Mouse (Mus musculus): Measurements from ENCODE around the gene Srebf2. TPM values are rescaled to one million over a fixed set of nuclear protein-coding genes. Genes with fewer than 3 reads are reported as not detected.

The Srebf2 gene
- total RNA-seq, 1 experiment, result 173 TPM

- no peak overlapping the region for H3K4me3 ChIP-seq (ENCODE audit: insufficient read depth in 1 of 2, low read depth in 1 of 2, low read length in 2 of 2, poor library complexity in 1 of 2, severe bottlenecking in 1 of 2)
- H3K4me1 ChIP-seq (ENCODE audit: control insufficient read depth in 2 of 2, insufficient read depth in 2 of 2, low read length in 2 of 2, poor library complexity in 1 of 2), result no peaks in the 10 kb centered on the region
- H3K36me3 ChIP-seq (ENCODE audit: control insufficient read depth, insufficient read depth, low read length, poor library complexity, severe bottlenecking), result peaks cover 6% of the 10 kb centered on the region; the same call in 1 of the 2 replicates
- no peak overlapping the region for H3K27ac ChIP-seq (ENCODE audit: insufficient read depth, low read depth, low read length, poor library complexity, severe bottlenecking)
- no peak overlapping the region for H3K9ac ChIP-seq (ENCODE audit: insufficient read depth, low read depth, low read length, poor library complexity, severe bottlenecking)
- no peak for TF ChIP-seq HCFC1 (IDR thresholded peaks at IDR 0.05; ENCODE audit: borderline replicate concordance, insufficient read depth, low read length)
- TF ChIP-seq ZC3H11A (IDR thresholded peaks at IDR 0.05; ENCODE audit: borderline replicate concordance, low read depth, low read length), result no peak
- TF ChIP-seq MAFK (IDR thresholded peaks at IDR 0.05; ENCODE audit: insufficient read depth, low read depth, low read length), result no peak
- TF ChIP-seq ZNF384 (IDR thresholded peaks at IDR 0.05; ENCODE audit: low read depth, low read length), result no peak
- TF ChIP-seq CHD2 (IDR thresholded peaks at IDR 0.05; ENCODE audit: low read depth, low read length), result no peak
- in situ Hi-C loops (cut with MboI; ENCODE audit: low sequenced_read_pairs in 2 of 2, unreplicated experiment in 2 of 2), result no loop called here
- H3K9me3 ChIP-seq (ENCODE audit: control insufficient read depth, insufficient read depth, low read depth, low read length), result no peaks in the 10 kb centered on the region
- DNase-seq (ENCODE audit: low read depth, low spot score), result no peak
Observed at GRCm38 (mm10) chr15:82138565-82138964, 8.4 kb upstream of the Srebf2 start.

GRCm38 (mm10) chr15:82139196-82139595 is 7.8 kb upstream of the Srebf2 start:
- peaks cover 0 to 3% of the 10 kb centered on the region in 2 experiments; a peak in 1 of 4 replicates for H3K4me1 ChIP-seq (ENCODE audit: control insufficient read depth in 2 of 2, insufficient read depth in 2 of 2, low read length in 2 of 2, poor library complexity in 1 of 2)
- TF ChIP-seq MAFK (IDR thresholded peaks at IDR 0.05; ENCODE audit: insufficient read depth, low read depth, low read length), result no peak
- TF ChIP-seq CHD2 (IDR thresholded peaks at IDR 0.05; ENCODE audit: low read depth, low read length), result no peak
- peak; percentile 59; the same call in 1 of the 2 replicates for TF ChIP-seq ZNF384 (IDR thresholded peaks at IDR 0.05; ENCODE audit: low read depth, low read length)
- no peak for TF ChIP-seq ZC3H11A (IDR thresholded peaks at IDR 0.05; ENCODE audit: borderline replicate concordance, low read depth, low read length)
- TF ChIP-seq HCFC1 (IDR thresholded peaks at IDR 0.05; ENCODE audit: borderline replicate concordance, insufficient read depth, low read length), result no peak
- no peak overlapping the region for H3K9ac ChIP-seq (ENCODE audit: insufficient read depth, low read depth, low read length, poor library complexity, severe bottlenecking)
- no peak for DNase-seq (ENCODE audit: low read depth, low spot score)
- no peaks in the 10 kb centered on the region for H3K9me3 ChIP-seq (ENCODE audit: control insufficient read depth, insufficient read depth, low read depth, low read length)
- H3K27ac ChIP-seq (ENCODE audit: insufficient read depth, low read depth, low read length, poor library complexity, severe bottlenecking), result no peak overlapping the region
- in situ Hi-C loops (cut with MboI; ENCODE audit: low sequenced_read_pairs in 2 of 2, unreplicated experiment in 2 of 2), result no loop called here
- no peak overlapping the region for H3K4me3 ChIP-seq (ENCODE audit: insufficient read depth in 1 of 2, low read depth in 1 of 2, low read length in 2 of 2, poor library complexity in 1 of 2, severe bottlenecking in 1 of 2)
- H3K36me3 ChIP-seq (ENCODE audit: control insufficient read depth, insufficient read depth, low read length, poor library complexity, severe bottlenecking), result peaks cover 6% of the 10 kb centered on the region; the same call in 1 of the 2 replicates

DNA sequence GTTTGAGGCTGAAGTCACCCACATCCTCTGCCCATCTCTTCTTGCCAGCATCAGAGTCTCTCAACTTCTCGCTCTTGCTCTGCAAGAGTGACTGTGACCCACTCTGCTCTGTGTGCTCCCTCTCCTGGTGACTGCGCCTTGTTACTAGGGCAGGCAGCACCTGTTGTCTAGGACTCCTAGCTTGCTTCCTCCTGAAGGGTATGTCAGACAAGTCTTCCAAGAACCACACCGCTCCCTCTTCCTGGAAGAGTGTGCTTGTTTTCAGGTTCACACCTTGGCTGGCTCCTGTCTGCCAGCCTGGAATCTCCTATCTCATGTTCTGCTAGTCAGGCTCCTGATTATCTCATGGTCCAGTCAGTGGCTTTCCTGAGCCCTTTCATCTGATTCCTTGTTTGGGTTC is 6.6 kb upstream of the Srebf2 start:
- DNase-seq (ENCODE audit: low read depth, low spot score), result no peak
- Histone ChIP-seq H3K9me3 (ENCODE audit: control insufficient read depth, insufficient read depth, low read depth, low read length) (no peaks in the 10 kb centered on the region), H3K27ac (ENCODE audit: insufficient read depth, low read depth, low read length, poor library complexity, severe bottlenecking) (no peak overlapping the region), H3K36me3 (ENCODE audit: control insufficient read depth, insufficient read depth, low read length, poor library complexity, severe bottlenecking) (peaks cover 6% of the 10 kb centered on the region; the same call in 1 of the 2 replicates), H3K9ac (ENCODE audit: insufficient read depth, low read depth, low read length, poor library complexity, severe bottlenecking) (no peak overlapping the region), H3K4me1 (ENCODE audit: control insufficient read depth in 2 of 2, insufficient read depth in 2 of 2, low read length in 2 of 2, poor library complexity in 1 of 2) (peaks cover 0 to 7% of the 10 kb centered on the region in 2 experiments; a peak in 2 of 4 replicates), H3K4me3 (ENCODE audit: insufficient read depth in 1 of 2, low read depth in 1 of 2, low read length in 2 of 2, poor library complexity in 1 of 2, severe bottlenecking in 1 of 2) (no peak overlapping the region)
- TF ChIP-seq ZC3H11A (IDR thresholded peaks at IDR 0.05; ENCODE audit: borderline replicate concordance, low read depth, low read length), result no peak
- no peak for TF ChIP-seq CHD2 (IDR thresholded peaks at IDR 0.05; ENCODE audit: low read depth, low read length)
- no peak for TF ChIP-seq ZNF384 (IDR thresholded peaks at IDR 0.05; ENCODE audit: low read depth, low read length)
- TF ChIP-seq MAFK (IDR thresholded peaks at IDR 0.05; ENCODE audit: insufficient read depth, low read depth, low read length), result no peak
- TF ChIP-seq HCFC1 (IDR thresholded peaks at IDR 0.05; ENCODE audit: borderline replicate concordance, insufficient read depth, low read length), result no peak
- in situ Hi-C loops (cut with MboI; ENCODE audit: low sequenced_read_pairs in 2 of 2, unreplicated experiment in 2 of 2), result loop anchor here (5.0 to 10.0 kb wide), 2 partner anchors 94 to 97 kb away; no protein-coding TSS in a partner anchor

- in situ Hi-C loops (cut with MboI; ENCODE audit: low sequenced_read_pairs in 2 of 2, unreplicated experiment in 2 of 2), result loop anchor here (5.0 to 10.0 kb wide), 2 partner anchors 91 to 93 kb away; no protein-coding TSS in a partner anchor
- TF ChIP-seq ZC3H11A (IDR thresholded peaks at IDR 0.05; ENCODE audit: borderline replicate concordance, low read depth, low read length) (no peak), HCFC1 (IDR thresholded peaks at IDR 0.05; ENCODE audit: borderline replicate concordance, insufficient read depth, low read length) (no peak), MAFK (IDR thresholded peaks at IDR 0.05; ENCODE audit: insufficient read depth, low read depth, low read length) (no peak), ZNF384 (IDR thresholded peaks at IDR 0.05; ENCODE audit: low read depth, low read length) (no peak), CHD2 (IDR thresholded peaks at IDR 0.05; ENCODE audit: low read depth, low read length) (no peak)
- Histone ChIP-seq H3K9me3 (ENCODE audit: control insufficient read depth, insufficient read depth, low read depth, low read length) (no peaks in the 10 kb centered on the region), H3K4me1 (ENCODE audit: control insufficient read depth in 2 of 2, insufficient read depth in 2 of 2, low read length in 2 of 2, poor library complexity in 1 of 2) (peaks cover 10 to 12% of the 10 kb centered on the region in 2 experiments), H3K4me3 (ENCODE audit: insufficient read depth in 1 of 2, low read depth in 1 of 2, low read length in 2 of 2, poor library complexity in 1 of 2, severe bottlenecking in 1 of 2) (no peak overlapping the region), H3K36me3 (ENCODE audit: control insufficient read depth, insufficient read depth, low read length, poor library complexity, severe bottlenecking) (peaks cover 9% of the 10 kb centered on the region; the same call in 1 of the 2 replicates), H3K9ac (ENCODE audit: insufficient read depth, low read depth, low read length, poor library complexity, severe bottlenecking) (no peak overlapping the region), H3K27ac (ENCODE audit: insufficient read depth, low read depth, low read length, poor library complexity, severe bottlenecking) (no peak overlapping the region)
- DNase-seq (ENCODE audit: low read depth, low spot score), result no peak
Observed at GRCm38 (mm10) chr15:82144157-82144556, 2.8 kb upstream of the Srebf2 start.

All from ES-E14 (cell line).